Mouse (Mus musculus): ENCODE measurements around the gene Sat2. TPM values are rescaled to one million over a fixed set of nuclear protein-coding genes. Genes with fewer than 3 reads are reported as not detected.

Gene Sat2
- total and polyA plus RNA-seq, 3 experiments, result not detected

DNA sequence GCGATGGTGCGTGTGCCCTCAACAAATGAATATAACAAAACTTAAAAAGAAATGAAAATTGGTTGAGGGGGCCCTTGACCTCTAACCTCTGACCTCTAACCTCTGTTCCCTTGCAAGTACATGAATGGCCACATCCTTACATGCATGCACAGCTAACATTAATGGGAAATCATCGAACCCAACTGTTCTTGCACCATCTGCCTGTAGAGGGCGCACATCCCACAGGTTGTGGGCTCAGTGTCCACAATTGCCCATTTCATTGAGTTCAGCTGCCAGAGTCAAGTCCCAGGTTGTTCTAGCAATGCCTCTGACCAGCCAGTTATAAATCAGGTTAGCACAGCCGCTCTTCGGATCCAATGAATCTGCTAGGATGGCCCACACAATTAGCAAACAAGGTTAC lies 6.5 kb downstream of the Sat2 start (continued):
- TF ChIP-seq MYC (IDR thresholded peaks at IDR 0.05; ENCODE audit: low read depth, low read length) (no peak), ZC3H11A (IDR thresholded peaks at IDR 0.05; ENCODE audit: low read depth, low read length) (no peak), JUND (conservative IDR thresholded peaks at IDR 0.05; ENCODE audit: low read depth, low read length) (no peak)

GRCm38 (mm10) chr11:69629802-69630201 lies 8.0 kb downstream of the Sat2 start:
- H3K27ac ChIP-seq (ENCODE audit: insufficient read depth, low read depth), result no peak overlapping the region
- H3K9me3 ChIP-seq (replicated peaks; ENCODE audit: low read length), result no peaks in the 10 kb centered on the region
- no peaks in the 10 kb centered on the region for H3K27me3 ChIP-seq (replicated peaks)
- no peak overlapping the region for H3K4me3 ChIP-seq (replicated peaks in 1 of 3; ENCODE audit: low read depth in 2 of 3, low read length in 2 of 3, poor library complexity in 1 of 3)
- in situ Hi-C loops (cut with MboI; ENCODE audit: low pct_ligation_motif_present, low pct_unique_long_range_greater_than_20kb, low sequenced_read_pairs), result no loop called here
- H3K9ac ChIP-seq (ENCODE audit: insufficient read depth, low read depth), result no peak overlapping the region
- dilution Hi-C loops (cut with MboI; ENCODE audit: extremely low pct_ligation_motif_present, extremely low pct_unique_long_range_greater_than_20kb, low sequenced_read_pairs), result no loop called here
- H3K4me1 ChIP-seq (ENCODE audit: control insufficient read depth in 1 of 2, insufficient read depth in 2 of 2), result peaks cover 0 to 25% of the 10 kb centered on the region in 2 experiments; a peak in 2 of 4 replicates
- no peaks in the 10 kb centered on the region for H3K36me3 ChIP-seq (replicated peaks in 1 of 2; ENCODE audit: control insufficient read depth in 1 of 2, insufficient read depth in 1 of 2, low read length in 1 of 2)
- H3K79me2 ChIP-seq (replicated peaks; ENCODE audit: control insufficient read depth, extremely low read depth, insufficient read depth, poor library complexity, severe bottlenecking), result peaks cover 17% of the 10 kb centered on the region
- H3K4me2 ChIP-seq (ENCODE audit: insufficient read depth, low read depth, poor library complexity, severe bottlenecking), result no peak overlapping the region
- TF ChIP-seq CTCF (conservative IDR thresholded peaks at IDR 0.05 in 1 of 2, IDR thresholded peaks at IDR 0.05 in 1 of 2; ENCODE audit: low read depth in 2 of 2, low read length in 2 of 2) (peak; percentile 67 to 76), SMC3 (IDR thresholded peaks at IDR 0.05; ENCODE audit: low read depth, low read length) (peak; percentile 59), ELF1 (IDR thresholded peaks at IDR 0.05; ENCODE audit: low read depth, low read length) (no peak), NRF1 (IDR thresholded peaks at IDR 0.05; ENCODE audit: low read depth, low read length) (peak; percentile 32; the same call in 1 of the 2 replicates), USF2 (conservative IDR thresholded peaks at IDR 0.05; ENCODE audit: low read depth, low read length) (no peak), JUND (conservative IDR thresholded peaks at IDR 0.05; ENCODE audit: low read depth, low read length) (no peak), RAD21 (IDR thresholded peaks at IDR 0.05; ENCODE audit: low read depth, low read length) (peak; percentile 54)
- peak; percentile 62 for DNase-seq (ENCODE audit: extremely low read depth)

DNA sequence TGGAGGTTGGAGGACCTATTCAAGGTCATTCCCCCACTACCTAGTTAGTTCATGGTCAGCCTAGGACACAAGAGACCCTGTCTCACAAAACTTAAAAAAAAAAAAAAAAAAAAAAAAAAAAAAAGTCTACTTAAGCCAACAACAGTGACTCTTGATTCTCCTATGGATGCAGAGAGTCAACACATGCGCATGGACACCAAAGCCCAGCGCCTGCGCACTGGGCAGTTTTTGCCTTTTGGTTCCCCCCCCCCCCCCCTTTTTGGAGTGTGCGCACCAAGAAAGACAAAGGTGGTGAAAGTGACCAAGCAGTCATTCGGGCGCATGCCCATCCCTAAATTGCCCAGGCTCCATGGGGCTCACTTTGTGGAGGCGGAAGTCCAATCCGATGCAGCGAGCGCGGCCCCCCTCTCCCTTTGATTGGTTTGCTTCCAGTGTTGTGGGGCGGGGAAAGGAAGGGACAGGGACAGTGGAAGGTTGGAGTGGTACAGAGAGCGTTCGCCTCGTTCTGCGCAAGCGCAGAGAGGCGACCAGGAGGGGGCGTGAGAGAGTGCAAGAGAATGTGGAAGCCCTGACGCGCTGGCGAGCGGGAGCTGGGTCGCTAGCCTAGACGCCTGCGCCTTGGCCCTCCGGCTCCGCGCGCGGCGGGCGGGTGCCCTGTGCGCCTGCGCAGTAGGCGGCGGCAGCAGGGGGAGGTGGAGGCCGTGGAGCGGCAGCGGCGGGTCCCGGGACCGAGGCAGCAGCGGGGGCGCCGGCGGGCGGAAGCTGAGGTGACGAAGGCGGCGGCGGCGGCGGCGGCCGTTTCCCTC lies 10.7 kb downstream of the Sat2 start, which contains the start of gene Fxr2:
Fxr2 (plus strand) TSS at position 707 of the 806 bp plus-strand sequence.
- peak within 1 kb of the TSS; percentile 73 for H3K27ac ChIP-seq (ENCODE audit: insufficient read depth, low read depth)
- H3K4me1 ChIP-seq (ENCODE audit: control insufficient read depth in 1 of 2, insufficient read depth in 2 of 2), result peaks cover 0 to 50% of the 10 kb centered on the region in 2 experiments; a peak in 2 of 4 replicates
- in situ Hi-C loops (cut with MboI; ENCODE audit: low pct_ligation_motif_present, low pct_unique_long_range_greater_than_20kb, low sequenced_read_pairs), result no loop called here
- peak within 1 kb of the TSS; percentile 94 for H3K9ac ChIP-seq (ENCODE audit: insufficient read depth, low read depth)
- H3K4me3 ChIP-seq (replicated peaks in 1 of 3; ENCODE audit: low read depth in 2 of 3, low read length in 2 of 3, poor library complexity in 1 of 3), result peak within 1 kb of the TSS; percentile 90 to 95 (median 90)
- no peaks in the 10 kb centered on the region for H3K9me3 ChIP-seq (replicated peaks; ENCODE audit: low read length)
- peaks cover 44% of the 10 kb centered on the region for H3K79me2 ChIP-seq (replicated peaks; ENCODE audit: control insufficient read depth, extremely low read depth, insufficient read depth, poor library complexity, severe bottlenecking)
- H3K36me3 ChIP-seq (replicated peaks in 1 of 2; ENCODE audit: control insufficient read depth in 1 of 2, insufficient read depth in 1 of 2, low read length in 1 of 2), result peaks cover 1 to 15% of the 10 kb centered on the region in 2 experiments
- H3K4me2 ChIP-seq (ENCODE audit: insufficient read depth, low read depth, poor library complexity, severe bottlenecking), result peak within 1 kb of the TSS; percentile 89
- H3K27me3 ChIP-seq (replicated peaks), result no peaks in the 10 kb centered on the region
- DNase-seq (ENCODE audit: extremely low read depth), result peak; percentile 100
- dilution Hi-C loops (cut with MboI; ENCODE audit: extremely low pct_ligation_motif_present, extremely low pct_unique_long_range_greater_than_20kb, low sequenced_read_pairs), result no loop called here
- no peak for TF ChIP-seq JUND (conservative IDR thresholded peaks at IDR 0.05; ENCODE audit: low read depth, low read length)
- TF ChIP-seq HCFC1 (IDR thresholded peaks at IDR 0.05; ENCODE audit: low read depth, low read length), result peak; percentile 72
- peak; percentile 44; the same call in 1 of the 2 replicates for TF ChIP-seq KAT2A (IDR thresholded peaks at IDR 0.05; ENCODE audit: insufficient replicate concordance, low read length)
- no peak; the same call in 1 of the 2 replicates for TF ChIP-seq RCOR1 (conservative IDR thresholded peaks at IDR 0.05; ENCODE audit: low read depth, low read length)
- peak; percentile 77 for TF ChIP-seq TBP (conservative IDR thresholded peaks at IDR 0.05; ENCODE audit: low read depth, low read length)
- peak; percentile 67; the same call in 1 of the 2 replicates for TF ChIP-seq TCF12 (IDR thresholded peaks at IDR 0.05; ENCODE audit: low read depth, low read length)
- TF ChIP-seq MEF2A (IDR thresholded peaks at IDR 0.05; ENCODE audit: borderline replicate concordance, low read depth, low read length), result no peak; the same call in none of the 2 replicates
- TF ChIP-seq RAD21 (IDR thresholded peaks at IDR 0.05; ENCODE audit: low read depth, low read length), result no peak; the same call in none of the 2 replicates
- peak; percentile 71; the same call in 1 of the 2 replicates for TF ChIP-seq BHLHE40 (IDR thresholded peaks at IDR 0.05; ENCODE audit: low read depth, low read length)
- TF ChIP-seq MAX (IDR thresholded peaks at IDR 0.05; ENCODE audit: low read length), result peak; percentile 74; the same call in 1 of the 2 replicates
- TF ChIP-seq MAZ (IDR thresholded peaks at IDR 0.05; ENCODE audit: low read depth, low read length), result no peak; the same call in 1 of the 2 replicates
- peak; percentile 77 for TF ChIP-seq NELFE (IDR thresholded peaks at IDR 0.05; ENCODE audit: low read depth, low read length)
- TF ChIP-seq GABPA (IDR thresholded peaks at IDR 0.05; ENCODE audit: insufficient replicate concordance, low read depth, low read length), result no peak
- peak; percentile 66; the same call in 1 of the 2 replicates for TF ChIP-seq ZMIZ1 (IDR thresholded peaks at IDR 0.05; ENCODE audit: low read depth, low read length)
- peak; percentile 67 for TF ChIP-seq ETS1 (conservative IDR thresholded peaks at IDR 0.05; ENCODE audit: low read depth, low read length)
- peak; percentile 23; the same call in 1 of the 2 replicates for TF ChIP-seq MYC (IDR thresholded peaks at IDR 0.05; ENCODE audit: low read depth, low read length)
- no peak for TF ChIP-seq PAX5 (IDR thresholded peaks at IDR 0.05; ENCODE audit: low read length)
- TF ChIP-seq POLR2AphosphoS2 (IDR thresholded peaks at IDR 0.05; ENCODE audit: low read depth, low read length), result 0 out of 2 replicates have a peak, but pooled peaks have one; percentile 40
- no peak for TF ChIP-seq CHD2 (IDR thresholded peaks at IDR 0.05; ENCODE audit: low read length)
- TF ChIP-seq E2F4 (IDR thresholded peaks at IDR 0.05; ENCODE audit: insufficient replicate concordance, low read depth, low read length), result 0 out of 2 replicates have a peak, but pooled peaks have one; percentile 74
- peak; percentile 47 for TF ChIP-seq IRF4 (IDR thresholded peaks at IDR 0.05; ENCODE audit: low read depth, low read length)
- peak; percentile 95 for TF ChIP-seq ELF1 (IDR thresholded peaks at IDR 0.05; ENCODE audit: low read depth, low read length)

Measured in CH12.LX (cell line).